Mouse (Mus musculus) megakaryocyte, embryonic 14.5 days (primary cell): ENCODE results near the gene Arhgef40.

Experiments used
- FLI1 ChIP-seq: IDR thresholded peaks from 2 replicates; pipeline ENCODE4 v1.6.1; 2012; ENCODE audit warnings: low read length, inconsistent platforms, mixed read lengths
- GATA1 ChIP-seq: IDR thresholded peaks from 3 replicates; pipeline ENCODE4 v1.6.1; 2012; ENCODE audit warnings: mixed read lengths, low read length, inconsistent platforms, borderline replicate concordance

DNA sequence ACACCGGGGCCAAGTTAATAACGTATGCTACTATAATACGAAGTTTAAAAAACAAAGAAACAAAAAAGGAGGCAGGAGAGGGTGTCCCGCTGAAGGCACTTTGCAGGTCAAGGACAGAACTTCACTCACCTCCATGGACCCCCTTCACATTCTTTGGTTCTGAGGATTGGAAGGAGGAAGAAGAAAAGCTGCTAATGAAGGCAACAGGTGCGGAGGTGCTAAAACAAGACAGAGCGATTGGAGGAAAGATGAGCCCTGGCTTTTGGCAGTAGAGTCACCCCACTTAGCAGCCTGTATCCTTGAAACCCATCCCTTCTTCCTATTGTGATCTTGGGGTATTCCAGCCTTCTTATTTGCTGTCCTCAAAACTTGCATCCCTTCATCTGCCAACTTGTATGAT is 25.3 kb downstream of the Arhgef40 start:
- TF ChIP-seq GATA1 (no peak), FLI1 (no peak)
